Mouse (Mus musculus): ENCODE data around the gene Gnaz.

DNA sequence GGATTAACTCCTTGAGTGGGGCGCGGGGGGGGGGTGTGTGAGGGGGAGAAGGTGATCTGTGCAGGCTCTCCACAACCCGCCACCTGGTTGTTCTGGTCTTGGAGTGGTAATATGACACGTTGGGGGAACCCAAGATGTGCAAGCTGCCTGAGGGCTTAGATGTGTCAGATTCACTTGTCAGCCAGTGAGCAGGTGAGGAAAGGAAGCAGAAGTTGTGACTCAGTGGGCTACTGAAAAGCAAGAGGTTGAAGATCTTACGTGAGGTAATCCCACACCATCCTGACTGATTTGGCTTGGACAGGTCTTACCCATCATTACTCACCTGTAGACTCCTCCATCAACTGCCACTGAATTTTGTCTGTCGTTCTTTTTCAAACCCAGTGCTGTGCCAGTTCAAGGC is 95.6 kb downstream of the Gnaz start:
- no peak for TF ChIP-seq CTCF (IDR thresholded peaks at IDR 0.05)
- TF ChIP-seq EP300 (IDR thresholded peaks at IDR 0.05): no peak

All from lung, postnatal 0 days (tissue).